Mouse (Mus musculus) heart, postnatal 4 days (tissue): ENCODE results near the gene Gata5. TPM values are rescaled to one million over a fixed set of nuclear protein-coding genes. Genes with fewer than 3 reads are reported as not detected.
A peak's percentile ranks its signal among the peaks of the same experiment; 100 is the strongest.

Experiments
- DNase-seq: peaks from one replicate; pipeline ENCODE4 v3.0.0; 2021
- total RNA-seq, 2 experiments: library from RNA; stranded (reverse); gene quantifications; 2 replicates each; pipeline ENCODE4 v1.2.3; 2021

Gene Gata5
- total RNA-seq, 2 experiments from 2014 or later: 1.6 to 2.5 TPM

GRCm38 (mm10) chr2:180306423-180307168 lies 27.9 kb downstream of the Gata5 start:
- peak; percentile 67 for DNase-seq

- no peak for DNase-seq
These were observed 28.5 kb downstream of the Gata5 start for GRCm38 (mm10) chr2:180306009-180306408.

DNA sequence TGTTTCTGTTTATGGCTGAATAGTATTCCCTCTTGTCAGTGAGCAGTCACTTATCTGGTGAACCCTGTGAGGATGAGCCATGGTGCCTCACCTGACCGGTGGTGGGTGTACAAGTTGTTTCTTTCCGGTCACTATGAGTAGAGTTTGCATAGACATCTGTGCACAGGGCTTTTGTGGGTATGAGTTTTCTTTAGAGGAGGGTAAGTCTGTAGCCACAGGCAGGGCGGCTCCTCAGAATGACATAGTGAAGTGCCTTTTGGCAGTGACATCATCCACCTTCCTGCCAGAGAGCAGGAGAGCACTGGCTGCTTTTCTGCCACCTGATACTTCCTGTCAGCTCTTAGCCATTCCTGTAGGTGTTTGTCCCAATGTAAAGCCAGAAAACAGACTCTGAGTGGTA lies 29.0 kb downstream of the Gata5 start:
- no peak for DNase-seq

DNA sequence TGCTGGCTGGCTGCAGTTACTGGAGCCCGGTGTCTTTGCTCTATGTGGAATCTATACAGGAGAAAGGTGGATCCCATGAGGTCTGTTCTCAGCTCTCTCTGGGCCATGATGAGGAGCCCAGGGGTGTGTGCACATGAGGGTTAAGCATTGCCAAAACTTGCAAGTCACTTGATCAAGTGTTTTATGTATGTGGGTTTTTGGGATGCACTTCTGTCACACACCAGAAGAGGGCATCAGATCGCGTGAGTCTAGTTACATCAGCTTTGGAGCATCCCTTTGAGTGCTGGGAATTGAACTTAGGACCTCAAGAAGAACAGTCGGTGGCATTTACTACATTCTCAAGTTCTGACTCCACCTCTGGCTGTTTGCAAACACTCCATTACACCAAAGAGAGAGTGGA lies 29.9 kb downstream of the Gata5 start:
- DNase-seq: no peak

DNA sequence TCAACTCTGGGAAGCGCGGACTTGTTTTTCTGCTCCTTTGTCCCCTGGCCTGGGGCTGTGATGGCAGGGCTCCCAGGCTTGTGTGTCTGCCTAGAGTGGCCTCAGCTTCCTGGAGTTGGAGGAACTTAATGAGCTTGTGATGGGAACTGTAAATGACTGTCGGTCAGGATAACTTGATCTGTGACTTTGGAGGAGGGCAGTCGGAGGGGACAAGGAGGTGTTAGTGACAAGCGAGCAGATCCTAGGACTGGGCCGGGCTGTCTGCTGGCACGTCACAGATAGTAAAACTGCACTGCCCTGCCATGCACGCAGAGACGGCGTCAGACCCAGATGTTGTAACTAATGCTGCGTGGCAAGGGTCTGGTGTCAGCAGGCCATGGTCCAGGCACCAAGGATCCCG lies 31.0 kb downstream of the Gata5 start:
- no peak for DNase-seq

DNA sequence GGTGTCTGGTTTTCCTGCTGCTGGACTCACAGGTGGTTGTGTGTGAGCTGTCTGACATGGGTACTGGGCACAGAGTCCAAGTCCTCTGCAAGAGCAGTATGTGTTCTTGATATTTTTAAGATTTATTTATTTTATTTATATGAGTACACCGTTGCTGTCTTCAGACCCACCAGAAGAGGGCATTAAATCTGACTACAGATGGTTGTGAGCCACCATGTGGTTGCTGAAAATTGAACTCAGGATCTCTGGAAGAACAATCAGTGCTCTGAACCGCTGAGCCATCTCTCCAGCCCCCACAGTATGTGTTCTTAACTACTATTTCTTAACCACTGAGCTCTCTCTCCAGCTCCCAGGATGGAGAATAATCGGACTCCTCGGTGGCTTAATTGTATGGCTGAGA lies 32.3 kb downstream of the Gata5 start:
- DNase-seq: no peak

DNA sequence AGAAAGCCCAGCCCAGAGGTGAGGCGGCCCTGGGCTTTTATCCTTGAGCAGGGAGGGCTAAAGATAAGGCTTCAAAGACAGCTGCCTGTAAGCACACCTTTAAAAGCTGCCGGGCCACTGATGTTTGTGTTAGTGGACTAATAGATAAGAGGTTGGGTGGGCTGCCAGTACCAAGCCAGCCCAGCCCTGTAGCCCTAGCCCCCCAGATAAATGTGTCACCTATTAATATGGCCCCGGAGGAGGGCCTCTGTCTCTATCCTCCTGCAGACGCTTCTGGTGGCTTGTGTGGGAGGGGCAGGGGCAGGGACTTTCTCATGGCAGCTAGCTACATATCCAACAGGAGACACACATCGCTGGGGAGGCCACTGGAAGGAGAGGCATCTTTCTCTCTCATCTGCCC lies 33.7 kb downstream of the Gata5 start:
- DNase-seq: no peak

- DNase-seq: no peak
These were observed 34.2 kb downstream of the Gata5 start for GRCm38 (mm10) chr2:180300252-180300651.

DNA sequence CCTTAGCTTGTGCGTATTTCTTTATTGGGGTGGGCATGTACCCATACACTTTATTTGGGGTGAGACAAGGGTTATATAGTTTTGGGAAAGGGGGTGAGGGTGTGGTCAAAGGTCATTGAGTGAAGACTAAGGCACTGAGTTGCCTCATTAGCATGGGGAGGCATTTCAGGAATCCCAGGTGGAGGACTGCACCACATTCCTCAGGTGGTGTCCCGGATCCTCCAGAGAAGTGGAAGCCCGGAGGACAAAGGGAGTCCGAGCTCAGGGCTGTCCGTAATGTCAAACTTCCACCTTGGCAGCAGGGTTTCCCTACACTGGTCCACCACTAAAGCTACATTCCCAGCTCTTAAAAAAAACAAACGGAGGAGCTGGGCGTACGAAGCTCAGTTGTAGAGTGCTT lies 41.6 kb downstream of the Gata5 start:
- no peak for DNase-seq

DNA sequence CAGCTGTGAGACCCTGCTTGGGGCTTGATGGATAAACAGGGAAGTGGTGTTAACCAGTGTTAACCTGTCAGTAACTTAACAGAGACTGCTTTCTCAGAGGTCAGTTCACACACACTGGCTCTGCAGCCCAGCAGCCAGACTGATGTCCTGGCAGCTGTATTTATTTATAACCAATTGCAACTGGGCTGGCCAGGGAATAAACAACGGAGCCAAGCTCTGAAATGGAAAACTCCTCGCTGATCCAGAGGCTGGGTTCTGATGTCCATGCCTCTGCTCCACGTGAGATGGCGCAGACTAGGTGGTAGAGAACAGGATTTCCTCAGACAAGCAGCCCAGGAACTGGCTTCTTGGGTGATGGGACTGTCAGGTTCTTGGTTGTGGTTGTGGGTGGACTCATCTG lies 42.5 kb downstream of the Gata5 start:
- no peak for DNase-seq

GRCm38 (mm10) chr2:180291566-180291965 lies 42.9 kb downstream of the Gata5 start:
- DNase-seq: no peak

DNA sequence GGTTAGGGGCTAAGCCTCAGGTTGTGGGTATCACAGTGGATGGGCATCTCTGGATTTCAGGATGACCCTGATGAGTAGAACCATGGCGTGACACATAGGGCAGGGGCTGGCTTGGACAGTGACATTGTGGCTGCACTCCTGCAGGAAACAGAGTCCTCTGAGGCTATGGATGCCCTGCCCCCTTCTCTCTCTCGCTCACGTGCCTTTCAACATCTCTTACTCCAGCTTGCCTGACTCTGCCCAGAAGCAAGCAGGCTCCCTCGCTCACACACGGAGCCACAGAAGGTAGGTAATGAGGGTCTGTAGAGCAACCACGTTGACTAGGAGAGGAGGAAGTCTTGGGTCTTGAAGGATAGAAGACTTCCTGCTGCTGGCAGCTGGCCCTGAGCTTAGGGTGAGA lies 44.0 kb downstream of the Gata5 start:
- DNase-seq: no peak

DNA sequence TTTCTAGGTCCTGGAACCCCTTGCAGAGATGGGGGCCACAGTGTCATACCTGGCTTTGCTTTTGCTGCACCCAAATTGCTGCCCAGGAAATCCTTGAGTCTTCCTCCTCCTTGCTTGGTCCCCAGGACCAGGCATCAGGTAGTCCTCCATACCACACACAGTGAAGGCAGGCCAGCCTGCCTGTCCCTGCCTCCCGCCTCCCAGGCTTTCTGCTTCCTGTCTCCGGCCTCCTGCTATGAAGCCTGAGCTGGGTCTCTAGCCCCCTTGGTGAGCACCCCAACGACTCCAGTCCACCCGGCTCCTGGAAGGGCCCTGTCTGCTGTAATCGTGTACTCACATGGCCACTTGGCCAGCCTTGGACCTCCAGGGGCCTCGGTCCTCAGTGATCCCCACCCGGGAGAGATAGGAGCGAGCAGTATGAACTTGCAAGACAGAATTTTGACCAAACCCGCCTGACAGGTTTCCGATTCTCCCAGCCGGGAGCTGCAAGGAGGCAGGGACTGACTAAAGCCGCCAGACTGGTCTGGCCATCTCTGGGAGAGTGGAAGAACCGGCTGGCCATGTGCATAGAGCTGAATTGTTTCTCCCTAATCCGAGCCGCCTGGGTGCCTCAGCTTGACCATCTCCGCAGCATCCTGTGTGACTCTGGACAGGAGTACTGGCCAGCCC lies 44.9 kb downstream of the Gata5 start, which contains the start of gene Rbbp8nl:
Gene Rbbp8nl (minus strand): TSS at position 440 of the 669 bp plus-strand sequence.
- DNase-seq: no peak

DNA sequence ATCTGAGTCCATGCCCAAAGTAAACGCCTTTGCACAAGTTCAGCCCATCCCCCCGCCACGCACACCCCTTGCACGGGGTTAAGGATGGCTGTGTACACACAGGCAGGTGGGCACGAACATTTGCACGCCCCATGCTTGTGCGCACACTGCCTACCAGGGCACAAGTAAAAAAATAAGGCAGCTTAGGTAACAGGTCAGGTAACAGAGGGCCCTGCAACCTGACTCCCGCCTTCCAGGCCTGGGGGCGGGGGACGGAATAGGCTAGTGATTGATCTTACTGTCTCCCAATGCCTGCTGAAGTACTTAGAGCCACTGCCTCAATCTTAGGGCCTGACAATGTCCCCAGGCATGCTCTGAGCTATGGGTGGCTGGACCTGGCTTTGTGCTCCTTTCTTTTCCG lies 45.5 kb downstream of the Gata5 start:
- DNase-seq: no peak

DNA sequence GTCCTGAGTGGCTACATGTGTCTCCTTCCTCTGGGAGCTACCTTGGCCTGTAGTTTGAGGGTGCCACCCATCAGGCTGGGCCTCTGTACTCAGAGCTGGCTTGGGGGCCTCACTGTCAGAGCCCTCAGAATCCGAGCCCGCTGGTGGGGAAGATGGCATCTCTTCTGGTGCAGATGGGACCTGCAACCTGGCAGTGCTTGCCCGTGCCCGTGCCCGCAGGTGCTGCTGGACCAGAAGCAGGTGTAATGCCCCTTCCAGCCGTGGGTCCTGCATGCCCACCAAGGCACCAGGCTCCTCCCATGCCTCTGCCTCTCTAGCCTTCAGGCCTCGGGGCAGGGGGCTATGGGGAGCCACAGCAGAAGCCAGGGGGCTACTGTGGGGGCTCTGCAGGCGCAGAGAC lies 55.2 kb downstream of the Gata5 start:
- no peak for DNase-seq

GRCm38 (mm10) chr2:180277773-180278320 lies 56.7 kb downstream of the Gata5 start:
- no peak for DNase-seq

DNA sequence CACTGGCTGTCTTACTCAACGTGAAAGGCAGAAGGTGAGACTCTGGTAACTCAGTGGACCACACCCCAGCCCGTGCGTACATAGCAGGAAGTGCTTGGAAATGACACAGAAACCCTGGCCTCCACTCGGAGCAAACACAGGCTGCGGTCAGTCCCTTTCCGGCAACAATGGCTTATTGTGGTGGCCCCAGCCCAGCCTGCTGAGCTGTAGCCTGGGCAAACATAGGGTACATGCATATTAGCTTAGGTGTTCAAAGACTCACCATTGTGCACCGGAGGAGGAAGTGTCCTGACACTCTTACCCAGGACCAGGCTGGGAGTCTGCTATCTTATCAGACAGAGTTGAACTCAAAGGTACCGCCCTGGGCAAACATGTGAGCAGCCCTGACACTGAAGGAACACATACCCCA lies 57.6 kb downstream of the Gata5 start:
- DNase-seq: no peak

DNA sequence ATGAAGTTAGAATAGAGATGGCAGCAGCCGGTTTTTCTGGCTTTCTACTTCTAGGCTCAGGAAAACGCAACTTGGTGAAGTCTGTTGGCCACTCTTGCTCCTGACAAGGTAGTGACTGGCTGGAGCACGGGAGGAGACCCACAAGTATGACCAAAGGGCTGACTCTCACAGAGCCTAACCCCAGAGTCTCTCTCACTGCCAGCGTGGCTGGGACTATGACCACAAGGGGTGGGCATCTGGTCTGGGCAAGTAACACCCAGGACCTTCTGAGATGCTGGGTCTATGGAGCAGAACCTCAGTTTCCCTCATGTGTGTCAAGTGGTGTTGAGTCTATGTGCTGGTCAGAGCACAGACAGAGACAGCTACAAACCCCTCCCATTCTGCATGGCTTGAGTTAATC lies 58.1 kb downstream of the Gata5 start:
- no peak for DNase-seq

DNA sequence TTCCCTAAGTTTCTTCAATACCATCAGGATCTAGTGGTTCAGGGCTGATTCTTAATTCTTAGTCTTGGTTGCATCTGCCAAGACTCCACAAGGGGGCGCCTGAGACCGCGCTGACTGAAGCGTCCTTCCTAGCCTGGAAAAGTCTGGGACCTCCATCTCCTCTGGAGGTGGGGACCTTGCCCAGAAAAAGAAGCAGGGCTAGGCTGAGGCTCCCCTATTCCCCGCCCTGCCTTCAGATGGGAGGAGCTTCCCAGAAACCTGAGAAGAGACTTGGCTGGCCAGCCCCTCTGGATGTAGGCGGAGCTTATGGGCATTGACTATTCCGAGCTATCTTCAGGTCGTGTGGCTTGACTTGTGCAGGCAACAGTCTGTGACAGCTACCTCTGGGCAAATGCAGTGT lies 58.7 kb downstream of the Gata5 start:
- DNase-seq: peak; percentile 91

Other genes starting within 250 kb of the Gata5 start
- gene Hrh3, start 230.2 kb downstream of the Gata5 start, total RNA-seq: not detected
- gene Osbpl2, start 215.4 kb downstream of the Gata5 start, total RNA-seq: 10 to 100 TPM; 28.5 to 28.6 TPM
- gene Adrm1, start 163.2 kb downstream of the Gata5 start, total RNA-seq: 100 to 1,000 TPM; 103 to 104 TPM
- 10 to 100 TPM; 47.8 to 49.6 TPM for gene Lama5, start 108.8 kb downstream of the Gata5 start, total RNA-seq
- gene Rps21, start 77.3 kb downstream of the Gata5 start, total RNA-seq: 100 to 1,000 TPM; 619 to 692 TPM
- gene Cables2, start 61.2 kb downstream of the Gata5 start, total RNA-seq: 10 to 100 TPM; 15.2 to 15.4 TPM
- gene Rbbp8nl, start 44.8 kb downstream of the Gata5 start, total RNA-seq: not detected
- gene Slco4a1, start 121.5 kb upstream of the Gata5 start, total RNA-seq: under 1 TPM; 0.19 to 0.20 TPM
- under 1 TPM; 0.21 to 0.45 TPM for gene Ntsr1, start 165.3 kb upstream of the Gata5 start, total RNA-seq
- gene Mrgbp, start 246.6 kb upstream of the Gata5 start, total RNA-seq: 10 to 100 TPM; 26.1 to 27.0 TPM